Mouse (Mus musculus) hindbrain, embryonic 12.5 days (tissue): ENCODE measurements at regions not wholly inside any gene's neighbourhood (a gene's known extent, or its start where the extent isn't known, plus 50 kb on each side); places are given as distances from the start of the nearest gene placed in this dataset.
A peak's percentile ranks its signal among the peaks of the same experiment; 100 is the strongest.

ENCODE experiments used
- ATAC-seq: fragments of 200-750 bp; cut with Nextera tagmentation; 2 replicates; pipeline ENCODE4 v1.8.0; 2017; ENCODE audit warnings: moderate TSS enrichment; ENCODE audit not compliant: low FRiP score
- H3K27ac ChIP-seq: fragments of 300-500 bp; sonication (generic); 2 replicates; pipeline ENCODE4 v1.5.1; 2016; ENCODE audit warnings: mild to moderate bottlenecking
- H3K27me3 ChIP-seq: fragments of 300-500 bp; sonication (generic); 2 replicates; pipeline ENCODE4 v1.6.1; 2016; ENCODE audit warnings: mild to moderate bottlenecking
- H3K36me3 ChIP-seq: fragments of 300-500 bp; sonication (generic); 2 replicates; pipeline ENCODE4 v1.6.1; 2016; ENCODE audit warnings: mild to moderate bottlenecking
- H3K4me1 ChIP-seq: fragments of 300-500 bp; sonication (generic); 2 replicates; pipeline ENCODE4 v1.6.1; 2016
- H3K4me2 ChIP-seq: fragments of 300-500 bp; sonication (generic); replicated peaks from 2 replicates; pipeline ENCODE4 v1.6.1; 2016; ENCODE audit warnings: mild to moderate bottlenecking
- H3K4me3 ChIP-seq: fragments of 300-500 bp; sonication (generic); 2 replicates; pipeline ENCODE4 v1.5.1; 2016; ENCODE audit warnings: mild to moderate bottlenecking
- H3K9ac ChIP-seq: fragments of 300-500 bp; sonication (generic); 2 replicates; pipeline ENCODE4 v1.6.1; 2016; ENCODE audit warnings: mild to moderate bottlenecking, moderate library complexity
- H3K9me3 ChIP-seq: fragments of 300-500 bp; sonication (generic); replicated peaks from 2 replicates; pipeline ENCODE4 v1.6.1; 2016; ENCODE audit warnings: mild to moderate bottlenecking
- WGBS: fragments of 180-500 bp; shearing (Covaris S2); methylation state at CpG from one replicate; pipeline ENCODE4 v1.1.7; 2016; 5-methylcytosine and 5-hydroxymethylcytosine counted together

DNA sequence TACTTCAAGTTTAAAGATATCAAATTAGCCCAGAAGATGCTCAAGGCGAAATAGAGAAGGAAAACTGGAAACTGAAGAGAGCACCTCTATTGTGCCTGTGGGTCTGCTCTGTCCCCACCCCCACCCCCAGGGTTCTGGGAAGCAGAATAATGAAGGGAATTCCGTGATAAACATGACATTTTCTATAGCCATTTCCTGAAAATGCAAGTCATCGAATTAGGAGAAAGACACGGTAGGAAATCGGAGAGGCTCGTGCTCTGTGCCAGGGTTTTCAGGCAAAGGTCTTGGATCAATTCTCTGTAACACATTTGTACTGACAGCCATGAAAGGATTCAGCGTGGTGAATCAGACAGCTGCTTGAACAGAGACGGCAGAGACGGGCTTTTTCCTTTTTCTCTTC lies 152.7 kb downstream of the Phlda1 start:
- ATAC-seq = peak; percentile 54; the same call in 1 of the 2 replicates
- WGBS = 26% methylated on average over 9 of the region's 9 CpGs
- no peaks in the 10 kb centered on the region for H3K9me3 ChIP-seq
- peaks cover 11% of the 10 kb centered on the region for H3K4me1 ChIP-seq
- no peak overlapping the region for H3K9ac ChIP-seq
- 0 out of 2 replicates have a peak, but pooled peaks cover 4% of the 10 kb centered on the region for H3K27me3 ChIP-seq
- H3K4me2 ChIP-seq = peak overlapping the region; percentile 31
- no peak overlapping the region for H3K4me3 ChIP-seq
- H3K36me3 ChIP-seq = no peaks in the 10 kb centered on the region
- no peak overlapping the region for H3K27ac ChIP-seq

DNA sequence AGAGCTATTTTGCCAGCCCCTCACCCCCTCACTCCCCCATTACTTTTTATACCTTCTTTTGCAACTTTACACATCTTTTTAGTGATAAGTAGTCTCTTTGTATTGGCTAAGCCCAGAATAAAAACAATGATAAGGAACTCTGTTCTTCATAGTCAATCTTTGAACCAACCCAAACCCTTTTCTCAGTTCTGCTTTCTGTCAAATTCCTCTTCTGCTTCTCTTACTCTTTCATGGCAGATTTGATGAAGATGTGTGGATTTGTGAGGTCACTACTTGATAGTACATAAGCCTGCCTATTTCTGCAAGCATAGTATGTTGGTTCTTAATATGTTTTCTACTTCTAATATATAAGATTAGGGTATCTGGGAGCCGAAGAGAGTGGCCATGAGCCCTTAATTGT lies 156.6 kb downstream of the Phlda1 start:
- ATAC-seq = no peak
- WGBS = 81% methylated on average over 1 of the region's 1 CpGs
- Histone ChIP-seq H3K4me2 (no peak overlapping the region), H3K27me3 (no peaks in the 10 kb centered on the region), H3K36me3 (no peaks in the 10 kb centered on the region), H3K27ac (no peak overlapping the region), H3K4me1 (peaks cover 6% of the 10 kb centered on the region; the same call in 1 of the 2 replicates), H3K4me3 (no peak overlapping the region), H3K9me3 (no peaks in the 10 kb centered on the region), H3K9ac (no peak overlapping the region)

DNA sequence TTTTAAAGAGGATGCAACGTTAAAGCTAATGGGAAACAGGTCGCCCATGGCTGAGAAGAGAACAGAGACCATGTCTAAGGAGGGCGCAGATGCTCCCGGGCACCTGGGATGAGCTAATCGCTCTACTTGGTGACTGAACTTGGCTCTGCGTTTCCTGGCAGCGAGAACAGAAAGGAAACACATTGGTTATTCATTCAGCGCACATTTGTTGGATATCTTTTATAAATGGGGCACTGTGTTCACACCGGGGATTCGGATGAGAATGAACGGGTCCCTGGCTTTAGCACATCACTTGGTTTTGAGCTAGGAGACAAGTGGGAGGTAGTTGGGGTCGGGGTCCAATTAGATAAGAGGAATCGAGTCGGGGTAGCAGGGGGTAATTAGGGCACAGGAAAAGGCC lies 159.7 kb downstream of the Phlda1 start:
- Histone ChIP-seq H3K4me3 (no peak overlapping the region), H3K27me3 (no peaks in the 10 kb centered on the region; the same call in 1 of the 2 replicates), H3K36me3 (no peaks in the 10 kb centered on the region), H3K27ac (no peak overlapping the region), H3K9ac (no peak overlapping the region), H3K4me2 (no peak overlapping the region), H3K4me1 (peaks cover 15% of the 10 kb centered on the region), H3K9me3 (no peaks in the 10 kb centered on the region)
- no peak for ATAC-seq
- WGBS = 80% methylated on average over 14 of the region's 14 CpGs

DNA sequence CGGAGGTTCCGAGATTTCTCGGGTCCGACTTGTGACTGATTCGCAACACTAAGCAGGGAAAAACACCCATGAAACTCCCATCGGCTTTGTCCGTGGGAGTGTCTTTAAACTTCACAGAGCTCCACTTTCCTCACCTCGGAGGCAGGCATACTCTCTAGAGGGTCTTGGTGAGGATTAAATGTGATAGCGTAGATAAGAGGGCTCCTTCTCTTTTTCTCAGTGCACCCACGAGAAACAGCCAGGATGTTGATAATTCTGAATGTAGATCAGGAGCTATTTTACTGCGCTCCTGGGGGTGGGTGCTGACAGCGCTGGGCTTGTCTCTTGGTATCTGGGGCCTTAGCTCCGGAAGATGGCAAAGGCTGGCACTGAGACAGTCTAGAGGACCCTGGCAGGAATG lies 160.9 kb downstream of the Phlda1 start:
- H3K27me3 ChIP-seq = no peaks in the 10 kb centered on the region; the same call in 1 of the 2 replicates
- no peak overlapping the region for H3K4me2 ChIP-seq
- H3K4me1 ChIP-seq = peaks cover 15% of the 10 kb centered on the region
- H3K36me3 ChIP-seq = no peaks in the 10 kb centered on the region
- H3K9ac ChIP-seq = no peak overlapping the region
- no peak for ATAC-seq
- no peak overlapping the region for H3K27ac ChIP-seq
- H3K4me3 ChIP-seq = no peak overlapping the region
- no peaks in the 10 kb centered on the region for H3K9me3 ChIP-seq
- WGBS = 87% methylated on average over 13 of the region's 13 CpGs

DNA sequence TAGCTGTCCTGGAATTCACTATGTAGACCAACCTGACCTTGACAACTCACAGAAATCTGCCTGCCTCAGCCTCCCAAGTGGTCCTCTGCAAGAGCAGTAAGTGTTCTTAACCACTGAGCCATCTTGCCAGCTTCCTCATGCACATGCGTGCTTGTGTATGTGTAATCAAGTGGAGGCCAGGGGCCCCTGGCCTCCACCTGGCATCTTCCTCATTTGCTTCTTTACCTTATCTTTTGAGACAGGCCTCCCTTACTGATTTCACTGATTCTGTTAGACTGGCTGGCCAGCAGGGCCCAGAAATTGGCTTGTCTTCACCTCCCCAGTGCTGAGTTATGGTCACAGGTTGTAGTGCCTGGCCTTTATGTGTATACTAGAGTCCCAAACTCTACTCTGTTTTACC lies 162.6 kb downstream of the Phlda1 start:
- no peak overlapping the region for H3K27ac ChIP-seq
- no peaks in the 10 kb centered on the region for H3K9me3 ChIP-seq
- no peak overlapping the region for H3K9ac ChIP-seq
- H3K4me1 ChIP-seq = peaks cover 25% of the 10 kb centered on the region
- H3K4me2 ChIP-seq = no peak overlapping the region
- no peak overlapping the region for H3K4me3 ChIP-seq
- no peaks in the 10 kb centered on the region for H3K36me3 ChIP-seq
- 87% methylated on average over 1 of the region's 1 CpGs for WGBS
- ATAC-seq = no peak
- no peaks in the 10 kb centered on the region; the same call in 1 of the 2 replicates for H3K27me3 ChIP-seq

DNA sequence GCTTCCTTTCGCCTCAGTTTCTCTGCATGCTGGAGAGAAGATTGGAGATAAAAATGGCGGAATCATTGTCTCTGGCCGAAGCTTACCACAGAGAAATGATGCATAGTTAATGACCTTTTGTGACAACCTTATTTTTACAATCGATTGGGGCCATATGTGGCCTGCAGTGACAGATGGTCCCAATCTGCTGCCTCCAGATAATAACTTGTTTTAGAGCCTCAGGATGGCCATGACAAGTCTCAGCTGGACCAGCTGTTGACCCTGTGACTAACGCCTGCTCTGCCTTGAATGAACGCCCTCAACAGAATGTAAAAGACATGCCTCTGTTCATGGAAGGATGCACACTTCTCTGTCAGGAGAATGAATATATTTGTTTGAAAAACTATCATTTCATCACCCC lies 163.6 kb downstream of the Phlda1 start:
- ATAC-seq = peak; percentile 80
- no peaks in the 10 kb centered on the region for H3K36me3 ChIP-seq
- H3K27ac ChIP-seq = no peak overlapping the region
- H3K4me1 ChIP-seq = peaks cover 30% of the 10 kb centered on the region
- no peaks in the 10 kb centered on the region; the same call in 1 of the 2 replicates for H3K27me3 ChIP-seq
- no peak overlapping the region for H3K4me3 ChIP-seq
- no peak overlapping the region for H3K4me2 ChIP-seq
- no peaks in the 10 kb centered on the region for H3K9me3 ChIP-seq
- 35% methylated on average over 6 of the region's 6 CpGs for WGBS
- no peak overlapping the region for H3K9ac ChIP-seq

DNA sequence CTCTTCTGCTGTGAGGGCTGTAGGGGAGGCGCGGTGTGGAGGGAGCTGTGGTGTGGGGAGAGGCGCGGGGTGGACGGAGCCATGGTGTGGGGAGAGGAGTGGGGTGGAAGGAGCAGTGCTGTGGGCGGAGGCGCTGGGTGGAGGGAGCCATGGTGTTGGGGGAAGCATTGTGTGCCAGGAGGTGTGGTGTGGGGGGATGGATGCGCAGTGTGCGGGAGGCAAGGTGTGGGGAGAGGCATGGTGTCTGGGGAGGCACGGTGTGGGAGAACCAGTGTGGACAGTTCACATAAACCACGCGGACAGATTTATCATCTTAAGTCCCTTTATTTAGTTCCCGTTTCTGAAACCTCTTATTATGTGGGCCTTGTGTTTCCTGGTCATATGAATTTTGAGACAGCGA lies 164.6 kb downstream of the Phlda1 start:
- no peak overlapping the region for H3K4me2 ChIP-seq
- ATAC-seq = no peak
- peaks cover 30% of the 10 kb centered on the region for H3K4me1 ChIP-seq
- H3K27ac ChIP-seq = no peak overlapping the region
- H3K9me3 ChIP-seq = no peaks in the 10 kb centered on the region
- H3K9ac ChIP-seq = no peak overlapping the region
- WGBS = 90% methylated on average over 14 of the region's 14 CpGs
- no peak overlapping the region for H3K4me3 ChIP-seq
- no peaks in the 10 kb centered on the region for H3K36me3 ChIP-seq
- H3K27me3 ChIP-seq = no peaks in the 10 kb centered on the region; the same call in 1 of the 2 replicates

DNA sequence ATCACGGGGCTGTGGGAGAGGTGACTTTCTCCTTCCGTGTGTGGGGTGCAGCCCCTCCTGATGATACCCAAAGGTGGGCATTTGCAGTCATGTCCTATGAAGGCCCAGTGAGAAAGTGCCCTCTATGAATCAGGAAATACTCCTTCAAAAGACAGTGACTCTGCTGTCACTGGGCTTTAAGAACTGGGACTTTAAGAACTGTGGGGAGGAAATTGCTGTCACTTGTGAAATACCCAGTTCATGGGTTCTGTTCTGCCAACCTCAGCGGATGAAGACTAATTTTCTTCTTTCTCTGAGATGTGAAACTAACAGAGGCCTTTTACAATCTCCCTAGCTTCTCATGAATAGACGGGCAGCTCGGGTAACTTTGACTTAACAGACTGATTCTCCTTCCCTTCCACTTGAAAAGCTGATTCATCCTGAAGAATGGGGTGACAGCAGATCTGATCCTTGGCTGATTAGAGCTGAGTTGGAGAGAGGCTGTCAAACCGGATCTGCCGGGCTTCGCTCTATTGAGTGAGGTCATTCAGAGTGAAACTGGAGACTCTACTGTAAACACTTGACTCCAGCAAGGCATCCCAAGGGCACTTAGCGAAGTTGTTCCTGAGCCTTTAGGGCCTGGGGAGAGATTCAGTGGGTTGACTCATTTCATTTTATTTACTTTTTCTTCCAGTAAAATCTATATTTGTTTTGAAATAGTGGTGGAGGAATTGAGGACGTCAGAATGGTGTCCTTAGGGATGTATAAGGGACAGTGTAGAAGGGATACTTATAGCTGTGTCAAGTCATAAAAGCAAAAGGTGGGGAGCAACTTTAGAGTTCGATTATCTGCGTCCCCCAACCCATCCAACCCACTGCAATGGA lies 166.6 kb downstream of the Phlda1 start:
- H3K4me3 ChIP-seq = no peak overlapping the region
- H3K27ac ChIP-seq = no peak overlapping the region
- H3K27me3 ChIP-seq = no peaks in the 10 kb centered on the region; the same call in 1 of the 2 replicates
- no peaks in the 10 kb centered on the region for H3K36me3 ChIP-seq
- H3K9ac ChIP-seq = no peak overlapping the region
- no peak overlapping the region for H3K4me2 ChIP-seq
- 45% methylated on average over 12 of the region's 12 CpGs for WGBS
- no peak for ATAC-seq
- H3K4me1 ChIP-seq = peaks cover 30% of the 10 kb centered on the region
- no peaks in the 10 kb centered on the region for H3K9me3 ChIP-seq

DNA sequence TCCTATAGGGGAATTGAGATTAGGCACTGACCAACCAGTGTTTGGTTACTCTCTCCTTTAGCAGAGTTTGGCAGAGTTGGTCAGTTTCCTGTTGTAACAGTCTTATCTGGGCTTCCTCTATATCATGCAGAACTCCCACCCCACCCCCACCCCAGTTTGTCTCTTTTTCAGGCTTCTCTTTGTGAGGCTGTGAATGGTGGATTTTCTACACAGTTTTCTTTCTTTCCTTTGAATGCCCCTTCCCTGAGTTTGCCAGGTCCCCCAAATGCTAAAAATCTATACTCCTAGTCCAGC lies 167.2 kb downstream of the Phlda1 start:
- Histone ChIP-seq H3K4me1 (peaks cover 30% of the 10 kb centered on the region), H3K4me2 (no peak overlapping the region), H3K36me3 (no peaks in the 10 kb centered on the region), H3K9ac (no peak overlapping the region), H3K27me3 (no peaks in the 10 kb centered on the region; the same call in 1 of the 2 replicates), H3K9me3 (no peaks in the 10 kb centered on the region), H3K27ac (no peak overlapping the region), H3K4me3 (no peak overlapping the region)
- ATAC-seq = no peak

DNA sequence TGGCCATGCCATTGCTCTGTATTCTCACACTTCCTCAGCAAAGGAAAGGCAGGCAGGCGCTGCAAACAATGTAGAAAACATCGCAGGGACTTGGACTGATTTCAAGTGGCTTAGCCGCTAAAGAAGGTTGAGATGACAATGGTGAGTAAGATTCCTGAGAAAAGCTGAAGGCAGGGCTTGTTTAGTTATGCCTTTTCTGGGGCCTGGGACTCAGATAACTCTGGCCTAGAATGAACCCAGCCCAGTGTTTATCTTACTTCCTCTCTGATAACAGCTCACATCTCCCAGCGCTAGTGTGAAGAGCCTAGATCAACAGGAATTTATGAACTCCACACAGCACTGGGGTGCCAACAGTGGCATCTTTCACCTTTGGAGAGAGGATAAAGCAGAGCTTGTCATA lies 170.2 kb downstream of the Phlda1 start:
- Histone ChIP-seq H3K36me3 (no peaks in the 10 kb centered on the region), H3K4me1 (peaks cover 15% of the 10 kb centered on the region; the same call in 1 of the 2 replicates), H3K27me3 (no peaks in the 10 kb centered on the region), H3K27ac (no peak overlapping the region), H3K9me3 (no peaks in the 10 kb centered on the region), H3K9ac (no peak overlapping the region), H3K4me2 (no peak overlapping the region), H3K4me3 (no peak overlapping the region)
- 65% methylated on average over 4 of the region's 4 CpGs for WGBS
- ATAC-seq = no peak

DNA sequence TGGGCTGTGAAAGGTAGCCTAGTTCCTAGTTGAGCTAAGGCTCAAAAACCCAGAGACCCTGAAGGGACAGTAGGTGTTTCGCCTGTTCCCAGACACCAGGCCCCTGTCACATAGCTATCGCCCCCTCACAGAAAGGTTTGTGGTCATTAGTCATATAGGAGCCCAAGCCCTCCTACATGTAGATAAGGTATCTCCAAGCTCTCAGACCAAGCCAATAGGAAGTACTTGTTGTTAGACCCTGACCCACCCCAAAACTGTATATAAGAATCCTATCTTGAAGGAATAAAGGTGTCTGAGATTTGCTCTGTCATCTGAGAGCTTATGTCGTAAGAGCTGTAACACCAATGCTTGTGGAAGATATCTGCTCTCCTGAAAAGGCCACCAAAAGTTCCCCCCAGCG lies 174.8 kb downstream of the Phlda1 start:
- Histone ChIP-seq H3K9me3 (no peaks in the 10 kb centered on the region), H3K27ac (no peak overlapping the region), H3K27me3 (no peaks in the 10 kb centered on the region), H3K4me2 (no peak overlapping the region), H3K4me1 (no peaks in the 10 kb centered on the region), H3K36me3 (no peaks in the 10 kb centered on the region), H3K9ac (no peak overlapping the region), H3K4me3 (no peak overlapping the region)
- WGBS = 90% methylated on average over 4 of the region's 4 CpGs
- ATAC-seq = no peak

DNA sequence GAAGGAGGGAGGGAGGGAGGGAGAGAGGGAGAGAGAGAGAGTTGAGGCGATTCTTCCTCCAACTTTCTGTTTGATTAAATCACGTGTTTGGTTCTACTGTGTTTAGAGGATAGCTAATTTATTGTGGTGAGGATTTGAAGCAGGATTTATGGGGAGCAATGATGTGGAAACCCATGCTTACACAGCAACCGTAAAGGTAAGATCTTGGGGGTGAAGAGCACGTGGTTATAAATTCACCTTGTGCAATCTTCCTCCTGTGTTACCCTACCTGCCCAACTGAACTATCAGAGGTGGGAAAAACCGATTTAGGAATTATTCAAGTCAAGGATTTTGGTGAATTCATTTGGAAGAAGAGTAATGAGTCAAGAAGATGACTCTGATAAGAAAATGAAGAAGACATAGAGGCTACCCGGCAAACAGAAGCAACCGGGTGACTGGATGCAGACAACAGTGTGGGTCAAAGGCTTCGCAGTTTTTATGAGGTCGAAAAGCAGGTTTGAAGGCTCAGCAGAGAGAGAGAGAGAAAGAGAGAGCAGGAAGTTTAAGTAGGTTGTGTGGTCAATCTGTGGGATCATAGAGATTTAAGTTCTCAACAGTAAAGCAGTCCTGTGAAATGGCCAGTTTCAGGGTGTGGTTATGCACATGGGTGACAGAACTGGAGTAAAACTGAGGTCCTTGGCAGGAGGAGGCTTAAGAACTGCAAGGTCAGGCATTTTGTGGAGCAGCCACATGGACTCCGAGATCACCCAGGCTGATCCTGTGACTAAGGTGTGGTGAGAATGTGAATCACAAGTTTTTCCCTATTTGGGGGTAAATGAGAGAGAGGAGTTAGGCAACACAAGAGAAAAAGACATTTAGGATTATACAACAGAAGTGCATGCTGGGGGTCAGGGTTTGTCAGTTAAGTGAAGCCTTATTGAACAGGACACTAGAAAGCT lies 178.6 kb downstream of the Phlda1 start:
- Histone ChIP-seq H3K27me3 (no peaks in the 10 kb centered on the region), H3K27ac (no peak overlapping the region), H3K9me3 (no peaks in the 10 kb centered on the region), H3K4me3 (no peak overlapping the region), H3K4me1 (peaks cover 6% of the 10 kb centered on the region; the same call in 1 of the 2 replicates), H3K9ac (no peak overlapping the region), H3K4me2 (no peak overlapping the region), H3K36me3 (no peaks in the 10 kb centered on the region)
- 87% methylated on average over 10 of the region's 10 CpGs for WGBS
- ATAC-seq = no peak
